Mouse (Mus musculus): ENCODE results near the gene Lrrc34. TPM values are rescaled to one million over a fixed set of nuclear protein-coding genes. Genes with fewer than 3 reads are reported as not detected.

Gene Lrrc34
- total RNA-seq, 2 experiments from 2014 or later: not detected

DNA sequence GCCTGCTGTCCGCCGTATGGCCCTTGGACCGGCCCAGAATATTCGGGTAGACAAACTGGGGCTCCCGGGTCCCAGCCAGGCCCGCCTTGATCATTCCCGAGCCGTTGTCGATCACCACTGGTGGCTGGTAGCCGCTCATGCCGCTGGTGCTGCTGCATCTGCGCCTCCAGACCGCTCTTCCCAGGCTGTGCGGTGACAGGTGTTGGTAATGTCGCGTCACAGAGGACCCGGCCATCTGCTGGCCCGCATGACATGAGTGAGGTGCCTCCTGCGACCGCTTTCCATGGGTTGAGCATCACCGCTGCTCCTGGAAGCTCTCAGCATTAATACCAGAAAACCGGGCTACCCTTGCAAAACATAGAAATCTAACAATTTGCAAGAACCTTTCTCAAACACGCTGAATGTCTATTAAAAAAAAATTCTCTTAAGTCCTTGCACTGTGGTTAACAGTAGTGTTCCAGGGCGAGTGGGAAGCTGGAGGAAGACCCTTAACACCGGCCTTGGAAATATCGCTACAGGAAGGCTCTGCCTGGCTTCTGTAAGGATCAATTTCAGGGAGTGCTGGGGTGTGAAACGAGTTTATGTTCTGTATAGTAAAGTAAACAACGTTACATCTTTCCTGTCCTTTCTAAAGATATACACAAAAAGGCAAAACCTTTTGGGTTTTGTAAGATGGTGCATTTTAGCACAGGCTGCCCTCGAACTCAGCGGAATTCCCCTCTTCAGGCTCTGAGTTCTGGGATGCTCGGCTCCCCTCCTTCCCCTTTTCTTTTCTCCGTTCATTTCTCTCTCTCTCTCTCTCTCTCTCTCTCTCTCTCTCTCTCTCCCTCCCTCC is 47.7 kb downstream of the Lrrc34 start, which contains the start of gene Actrt3:
Actrt3 (minus strand) TSS at position 229 of the 835 bp plus-strand sequence.
- peak; percentile 24 to 47 for DNase-seq

DNA sequence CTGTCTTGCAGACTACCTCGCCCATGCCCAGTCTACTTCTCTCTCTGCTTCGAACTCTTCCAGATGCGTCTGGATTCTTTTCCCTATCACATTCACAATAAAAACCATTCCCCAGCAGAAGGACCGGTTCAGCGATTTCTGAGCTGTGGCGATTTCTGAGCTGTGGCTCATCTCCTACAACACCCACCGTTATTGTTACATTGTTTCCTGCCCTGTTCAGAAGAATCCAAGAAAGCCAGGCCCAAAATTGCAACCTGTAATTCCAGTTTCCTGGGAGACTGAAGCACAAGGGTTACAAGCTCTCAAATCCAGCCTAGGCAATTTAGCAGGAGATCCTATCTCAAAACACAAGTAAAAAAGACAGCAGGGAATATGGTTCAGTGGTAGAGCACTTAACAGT is 50.4 kb downstream of the Lrrc34 start:
- DNase-seq: no peak

DNA sequence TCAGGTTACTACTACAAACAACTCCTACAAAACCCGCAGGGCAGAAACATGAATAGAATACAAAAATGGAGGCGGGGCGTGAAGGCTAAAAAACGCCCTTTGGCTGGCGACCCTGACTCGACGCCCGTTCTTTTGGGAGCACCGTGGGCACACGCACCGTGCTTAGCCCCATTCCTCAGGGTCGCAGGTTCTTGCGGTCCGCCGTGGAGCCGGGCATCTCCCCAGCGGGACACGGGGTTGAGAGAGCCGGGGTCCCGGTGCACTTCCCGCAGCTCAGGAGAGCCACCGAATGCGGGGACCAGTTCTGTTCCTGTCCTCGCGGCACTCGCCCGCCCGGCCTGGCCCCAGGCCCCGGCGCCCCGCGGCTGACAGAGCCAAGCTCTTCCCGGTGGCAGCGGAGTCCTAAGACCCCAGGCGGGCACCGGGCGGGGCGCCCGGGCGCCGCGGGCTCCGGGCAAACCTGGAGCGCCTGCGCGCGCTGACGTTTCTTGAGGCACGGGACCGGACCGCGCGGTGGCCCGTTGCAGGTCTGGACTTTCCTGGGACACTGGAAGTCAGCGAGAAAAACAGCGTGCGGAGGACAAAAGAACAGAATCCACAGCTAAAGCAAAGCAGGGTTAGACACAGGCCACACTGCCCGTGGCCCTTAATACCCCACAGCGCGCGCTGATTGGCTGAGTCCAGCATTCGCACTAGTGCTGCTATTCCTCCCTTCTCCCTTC is 52.4 kb downstream of the Lrrc34 start:
- peak; percentile 27 to 33 for DNase-seq

DNA sequence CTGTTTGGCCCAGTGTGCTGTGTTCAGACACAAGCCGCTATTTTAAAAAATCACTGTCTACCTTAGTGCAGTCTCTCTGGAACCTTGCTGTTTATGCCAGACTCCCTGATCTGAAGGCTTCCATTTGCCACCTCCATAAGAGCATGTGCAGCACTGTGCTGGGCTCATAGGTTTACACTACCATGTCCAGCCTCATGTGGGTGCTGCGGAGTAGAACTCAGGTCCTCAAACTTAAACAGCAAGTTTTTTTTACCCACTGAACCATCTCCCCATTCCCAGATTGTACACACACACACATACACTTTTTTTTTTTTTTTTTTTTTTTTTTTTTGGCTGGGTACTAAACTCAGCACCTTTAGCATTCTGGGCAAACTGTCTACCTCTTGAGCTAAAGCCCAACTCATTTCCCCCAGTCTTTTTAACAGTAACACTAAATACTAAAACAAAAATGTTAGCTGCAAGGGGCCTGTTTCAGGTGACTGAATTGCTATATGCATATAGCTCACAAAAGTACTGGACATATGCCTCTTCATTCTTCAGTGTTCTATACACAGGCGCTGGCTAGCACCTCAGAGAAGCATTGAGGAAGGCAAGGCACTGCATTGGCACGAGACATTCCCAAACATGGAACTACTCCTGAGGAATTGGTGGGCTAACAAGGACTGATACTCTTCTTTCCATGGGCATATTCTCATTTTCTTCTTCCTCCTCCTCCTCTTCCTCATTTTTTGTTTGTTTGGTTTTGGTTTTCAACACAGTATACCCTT is 53.8 kb downstream of the Lrrc34 start:
- DNase-seq: no peak

DNA sequence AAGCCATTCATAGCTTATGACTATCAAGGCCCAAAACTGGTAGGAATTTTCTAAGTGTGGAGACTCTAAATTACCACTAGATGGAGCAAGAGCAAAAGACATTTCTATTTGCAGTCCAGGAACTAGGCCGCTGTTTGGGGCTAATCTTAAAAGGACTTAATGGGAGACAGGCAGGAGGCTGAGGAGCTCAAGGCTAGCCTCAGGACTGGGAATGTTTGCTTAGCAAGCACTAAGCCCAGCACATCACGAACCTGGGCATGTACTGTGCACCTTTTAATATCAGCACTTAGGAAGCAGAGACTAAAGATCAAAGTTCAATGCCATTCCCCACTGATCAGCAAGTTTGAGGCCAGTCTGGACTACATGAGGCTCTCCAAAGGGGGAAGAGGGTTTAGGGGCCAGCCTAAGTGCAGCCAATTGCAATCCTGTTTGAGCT is 55.2 kb downstream of the Lrrc34 start:
- no peak for DNase-seq

DNA sequence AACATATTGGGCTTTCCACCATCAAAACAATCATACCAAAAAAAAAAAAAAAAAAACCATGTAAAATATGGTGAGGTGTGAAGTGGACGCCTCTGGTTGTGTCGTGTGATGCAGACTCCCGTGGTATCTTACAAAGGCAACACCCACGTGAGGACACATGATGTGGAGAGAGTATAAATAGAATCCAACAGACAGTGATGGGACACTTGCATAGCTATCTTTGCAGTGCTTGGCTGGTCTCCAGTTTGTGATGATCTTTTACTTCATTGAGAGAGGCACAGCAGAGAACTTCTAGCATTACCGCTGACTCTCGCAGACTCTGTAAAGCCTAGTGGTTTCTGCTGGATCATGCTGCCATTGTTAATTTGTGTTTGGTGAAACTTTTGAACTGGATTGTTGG is 58.8 kb downstream of the Lrrc34 start:
- DNase-seq: no peak

Other genes with a start within 250 kb of the Lrrc34 start
- gene Mecom, start 99.9 kb downstream of the Lrrc34 start, total RNA-seq (2021): 1 to 10 TPM; 3.2 to 4.3 TPM
- under 1 TPM; 0.67 to 0.88 TPM for gene Actrt3, start 47.9 kb downstream of the Lrrc34 start, total RNA-seq (2021)
- gene Mynn, start 45.8 kb downstream of the Lrrc34 start, total RNA-seq (2021): 10 to 100 TPM; 18.7 to 19.0 TPM
- not detected for gene Lrriq4, start 3.4 kb downstream of the Lrrc34 start, total RNA-seq (2021)
- gene Lrrc31, start 52.0 kb upstream of the Lrrc34 start, total RNA-seq (2021): not detected
- gene Samd7, start 98.4 kb upstream of the Lrrc34 start, total RNA-seq (2021): not detected
- gene Sec62, start 145.0 kb upstream of the Lrrc34 start, total RNA-seq (2021): 100 to 1,000 TPM; 102 to 105 TPM
- gene Gpr160, start 208.1 kb upstream of the Lrrc34 start, total RNA-seq (2021): 1 to 10 TPM in 1 of 2 experiments, not detected in 1; 1.1 TPM